Mouse (Mus musculus) lung, embryonic 16.5 days (tissue): Measurements from ENCODE around the gene Myct1. TPM values are rescaled to one million over a fixed set of nuclear protein-coding genes. Genes with fewer than 3 reads are reported as not detected.

Source experiments
- ATAC-seq: fragments of 200-750 bp; cut with Nextera tagmentation; 2 replicates; pipeline ENCODE4 v1.8.0; 2017; ENCODE audit warnings: low read depth, mild to moderate bottlenecking, moderate library complexity
- H3K27ac ChIP-seq: fragments of 300-500 bp; sonication (generic); 2 replicates; pipeline ENCODE4 v1.5.1; 2014; ENCODE audit warnings: mild to moderate bottlenecking, control low read depth, low read length
- H3K27me3 ChIP-seq: fragments of 300-500 bp; sonication (generic); 2 replicates; pipeline ENCODE4 v1.6.1; 2014; ENCODE audit warnings: low read depth, low read length, mixed read lengths; ENCODE audit not compliant: control insufficient read depth, insufficient read depth
- H3K36me3 ChIP-seq: fragments of 300-500 bp; sonication (generic); 2 replicates; pipeline ENCODE4 v1.6.1; 2014; ENCODE audit warnings: low read length; ENCODE audit not compliant: control insufficient read depth, insufficient read depth
- H3K4me1 ChIP-seq: fragments of 300-500 bp; sonication (generic); replicated peaks from 2 replicates; pipeline ENCODE4 v1.6.1; 2014; ENCODE audit warnings: low read length, mixed read lengths; ENCODE audit not compliant: control insufficient read depth, insufficient read depth
- H3K4me2 ChIP-seq: fragments of 300-500 bp; sonication (generic); 2 replicates; pipeline ENCODE4 v1.6.1; 2014; ENCODE audit warnings: low read depth, low read length, control low read depth
- H3K4me3 ChIP-seq: fragments of 300-500 bp; sonication (generic); 2 replicates; pipeline ENCODE4 v1.5.1; 2014; ENCODE audit warnings: mild to moderate bottlenecking, low read length, control low read depth
- H3K9ac ChIP-seq: fragments of 300-500 bp; sonication (generic); 2 replicates; pipeline ENCODE4 v1.6.1; 2014; ENCODE audit warnings: low read length, control low read depth
- H3K9me3 ChIP-seq: fragments of 300-500 bp; sonication (generic); 2 replicates; pipeline ENCODE4 v1.6.1; 2016; ENCODE audit warnings: low read length; ENCODE audit not compliant: control insufficient read depth
- WGBS: fragments of 180-500 bp; shearing (Covaris S2); extraction: QIAGEN DNeasy Blood & Tissue Kit; methylation state at CpG from one replicate; pipeline ENCODE4 v1.1.7; 2014; 5-methylcytosine and 5-hydroxymethylcytosine counted together
- polyA plus RNA-seq: library from polyadenylated mRNA; unstranded; fragments of >200 nt; fragmentation: Nextera tagmentation; extraction: Ambion mirVana; gene quantifications from 2 replicates; pipeline ENCODE4 v1.2.1, GENCODE M21; 2015

Myct1 gene
- polyA plus RNA-seq, 1 experiment from 2014 or later = 11.5 TPM

GRCm38 (mm10) chr10:5560526-5560925, 33.0 kb upstream of the Myct1 start:
- no peaks in the 10 kb centered on the region for H3K27me3 ChIP-seq
- 70% methylated on average over 4 of the region's 4 CpGs for WGBS
- no peak overlapping the region for H3K4me3 ChIP-seq
- H3K9ac ChIP-seq = no peak overlapping the region
- H3K9me3 ChIP-seq = no peaks in the 10 kb centered on the region
- H3K4me2 ChIP-seq = no peak overlapping the region
- H3K4me1 ChIP-seq = no peaks in the 10 kb centered on the region
- H3K36me3 ChIP-seq = no peaks in the 10 kb centered on the region
- H3K27ac ChIP-seq = no peak overlapping the region
- ATAC-seq = no peak

GRCm38 (mm10) chr10:5561706-5562105, 31.9 kb upstream of the Myct1 start:
- WGBS = 67% methylated on average over 4 of the region's 4 CpGs
- H3K27ac ChIP-seq = no peak overlapping the region
- H3K4me1 ChIP-seq = no peaks in the 10 kb centered on the region
- no peaks in the 10 kb centered on the region for H3K36me3 ChIP-seq
- no peaks in the 10 kb centered on the region for H3K27me3 ChIP-seq
- no peak for ATAC-seq
- H3K4me2 ChIP-seq = no peak overlapping the region
- H3K9ac ChIP-seq = no peak overlapping the region
- no peak overlapping the region for H3K4me3 ChIP-seq
- H3K9me3 ChIP-seq = no peaks in the 10 kb centered on the region

GRCm38 (mm10) chr10:5568991-5569390, 24.6 kb upstream of the Myct1 start:
- H3K4me2 ChIP-seq = no peak overlapping the region
- H3K27ac ChIP-seq = no peak overlapping the region
- no peak overlapping the region for H3K4me3 ChIP-seq
- WGBS = 87% methylated on average over 4 of the region's 4 CpGs
- H3K9me3 ChIP-seq = no peaks in the 10 kb centered on the region
- no peaks in the 10 kb centered on the region for H3K27me3 ChIP-seq
- no peak overlapping the region for H3K9ac ChIP-seq
- no peak for ATAC-seq
- H3K36me3 ChIP-seq = no peaks in the 10 kb centered on the region
- H3K4me1 ChIP-seq = no peaks in the 10 kb centered on the region

GRCm38 (mm10) chr10:5570059-5570458, 23.5 kb upstream of the Myct1 start:
- Histone ChIP-seq H3K27me3 (no peaks in the 10 kb centered on the region), H3K4me1 (no peaks in the 10 kb centered on the region), H3K4me2 (no peak overlapping the region), H3K9me3 (no peaks in the 10 kb centered on the region), H3K36me3 (no peaks in the 10 kb centered on the region), H3K4me3 (no peak overlapping the region), H3K9ac (no peak overlapping the region), H3K27ac (no peak overlapping the region)
- no peak for ATAC-seq
- WGBS = 82% methylated on average over 8 of the region's 8 CpGs

- no peak overlapping the region for H3K9ac ChIP-seq
- 61% methylated on average over 5 of the region's 5 CpGs for WGBS
- no peak overlapping the region for H3K4me3 ChIP-seq
- no peaks in the 10 kb centered on the region for H3K4me1 ChIP-seq
- H3K36me3 ChIP-seq = no peaks in the 10 kb centered on the region
- H3K27me3 ChIP-seq = no peaks in the 10 kb centered on the region
- H3K4me2 ChIP-seq = no peak overlapping the region
- no peak for ATAC-seq
- no peak overlapping the region for H3K27ac ChIP-seq
- H3K9me3 ChIP-seq = no peaks in the 10 kb centered on the region
These were observed 22.2 kb upstream of the Myct1 start for GRCm38 (mm10) chr10:5571332-5571731.

GRCm38 (mm10) chr10:5573328-5573727, 20.2 kb upstream of the Myct1 start:
- no peak overlapping the region for H3K4me2 ChIP-seq
- no peak overlapping the region for H3K4me3 ChIP-seq
- H3K27me3 ChIP-seq = no peaks in the 10 kb centered on the region
- no peaks in the 10 kb centered on the region for H3K9me3 ChIP-seq
- no peaks in the 10 kb centered on the region for H3K4me1 ChIP-seq
- WGBS = 58% methylated on average over 2 of the region's 2 CpGs
- ATAC-seq = no peak
- no peaks in the 10 kb centered on the region for H3K36me3 ChIP-seq
- H3K9ac ChIP-seq = no peak overlapping the region
- H3K27ac ChIP-seq = no peak overlapping the region

- Histone ChIP-seq H3K4me3 (no peak overlapping the region), H3K27ac (peak overlapping the region; percentile 71)
- no peak for ATAC-seq
These were observed 2.5 kb upstream of the Myct1 start for GRCm38 (mm10) chr10:5591061-5591460.

GRCm38 (mm10) chr10:5591996-5592395, 1.6 kb upstream of the Myct1 start:
- Histone ChIP-seq H3K4me1 (peaks cover 5% of the 10 kb centered on the region; the same call in 1 of the 2 replicates), H3K27me3 (no peaks in the 10 kb centered on the region), H3K9ac (no peak overlapping the region), H3K27ac (peak overlapping the region; percentile 71), H3K4me3 (no peak overlapping the region), H3K9me3 (no peaks in the 10 kb centered on the region), H3K4me2 (no peak overlapping the region), H3K36me3 (no peaks in the 10 kb centered on the region)
- WGBS = 59% methylated on average over 4 of the region's 4 CpGs
- peak; percentile 71; the same call in 1 of the 2 replicates for ATAC-seq

More at GRCm38 (mm10) chr10:5591061-5591460, 2.5 kb upstream of the Myct1 start:
- peaks cover 5% of the 10 kb centered on the region; the same call in 1 of the 2 replicates for H3K4me1 ChIP-seq
- H3K9ac ChIP-seq = no peak overlapping the region
- no peak overlapping the region for H3K4me2 ChIP-seq
- H3K9me3 ChIP-seq = no peaks in the 10 kb centered on the region
- 79% methylated on average over 2 of the region's 2 CpGs for WGBS
- no peaks in the 10 kb centered on the region for H3K27me3 ChIP-seq
- no peaks in the 10 kb centered on the region for H3K36me3 ChIP-seq

- Histone ChIP-seq H3K4me3 (peak overlapping the region; percentile 32), H3K9me3 (no peaks in the 10 kb centered on the region), H3K36me3 (no peaks in the 10 kb centered on the region), H3K9ac (peak overlapping the region; percentile 36; the same call in 1 of the 2 replicates), H3K27ac (no peak overlapping the region), H3K4me1 (peaks cover 5% of the 10 kb centered on the region; the same call in 1 of the 2 replicates), H3K4me2 (peak overlapping the region; percentile 18; the same call in 1 of the 2 replicates), H3K27me3 (no peaks in the 10 kb centered on the region)
- no peak for ATAC-seq
- WGBS = 52% methylated on average over 5 of the region's 5 CpGs
These were observed 882 bp downstream of the Myct1 start for GRCm38 (mm10) chr10:5594457-5594856.

- 44% methylated on average over 6 of the region's 6 CpGs for WGBS
- ATAC-seq = no peak
- H3K4me3 ChIP-seq = no peak overlapping the region
- no peaks in the 10 kb centered on the region for H3K27me3 ChIP-seq
- H3K36me3 ChIP-seq = no peaks in the 10 kb centered on the region
- no peak overlapping the region for H3K9ac ChIP-seq
- no peak overlapping the region for H3K27ac ChIP-seq
- no peak overlapping the region for H3K4me2 ChIP-seq
- H3K9me3 ChIP-seq = no peaks in the 10 kb centered on the region
- peaks cover 5% of the 10 kb centered on the region; the same call in 1 of the 2 replicates for H3K4me1 ChIP-seq
These were observed 3.0 kb downstream of the Myct1 start for GRCm38 (mm10) chr10:5596559-5596958.
